Mouse (Mus musculus): ENCODE results near the gene Atp2a3.

- TF ChIP-seq EP300 (IDR thresholded peaks at IDR 0.05; ENCODE audit: low read depth) (no peak), CTCF (IDR thresholded peaks at IDR 0.05; ENCODE audit: low read depth) (no peak)
Measured at GRCm38 (mm10) chr11:73018471-73019146, 57.6 kb downstream of the Atp2a3 start, which contains the start of gene Camkk1.
